Mouse (Mus musculus) retina, embryonic 14.5 days (tissue): ENCODE data around the gene Krtap5-4.
"Not testable (repeated sequence)": the region's sequence is repeated elsewhere in the genome, so short reads cannot be mapped to it uniquely, and the experiment has no call there.

Experiments
- DNase-seq: peaks from one replicate; pipeline ENCODE4 v3.0.0-alpha.2; 2015; ENCODE audit warnings: low spot score

Gene Krtap5-4

DNA sequence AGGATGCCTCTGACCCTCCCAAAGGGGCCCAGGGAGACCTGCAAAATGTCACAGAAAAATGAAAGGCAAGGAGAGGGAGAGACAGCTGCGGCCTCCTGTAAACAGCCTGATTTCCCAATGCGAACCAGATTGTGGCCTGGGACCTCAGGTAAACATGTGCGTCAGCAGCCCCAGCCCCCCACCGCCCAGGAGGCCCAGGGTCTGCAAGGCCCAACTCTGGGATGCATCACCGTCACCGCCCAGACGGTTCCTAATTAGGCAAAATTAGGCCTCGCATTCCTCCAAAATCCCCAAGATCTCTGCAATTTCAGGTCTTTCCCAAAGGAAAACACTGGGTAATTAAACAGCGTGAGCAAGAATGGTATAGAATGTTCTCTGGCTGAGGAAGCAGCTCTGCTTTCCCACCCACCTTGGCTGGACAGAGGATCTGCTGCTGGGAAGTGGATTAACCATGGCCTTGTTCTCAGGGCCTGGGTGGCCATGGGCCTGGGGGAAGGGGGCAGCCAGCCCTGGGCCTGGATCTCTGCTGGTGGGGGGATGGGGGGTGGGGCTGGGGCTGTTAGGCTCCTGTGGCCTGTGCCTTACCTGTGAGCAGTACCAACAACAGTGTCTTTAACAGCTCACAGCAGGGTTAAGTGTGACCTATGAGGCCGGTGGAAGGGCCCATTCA, 18.4 kb downstream of the Krtap5-4 start:
- not testable (repeated sequence) for DNase-seq

DNA sequence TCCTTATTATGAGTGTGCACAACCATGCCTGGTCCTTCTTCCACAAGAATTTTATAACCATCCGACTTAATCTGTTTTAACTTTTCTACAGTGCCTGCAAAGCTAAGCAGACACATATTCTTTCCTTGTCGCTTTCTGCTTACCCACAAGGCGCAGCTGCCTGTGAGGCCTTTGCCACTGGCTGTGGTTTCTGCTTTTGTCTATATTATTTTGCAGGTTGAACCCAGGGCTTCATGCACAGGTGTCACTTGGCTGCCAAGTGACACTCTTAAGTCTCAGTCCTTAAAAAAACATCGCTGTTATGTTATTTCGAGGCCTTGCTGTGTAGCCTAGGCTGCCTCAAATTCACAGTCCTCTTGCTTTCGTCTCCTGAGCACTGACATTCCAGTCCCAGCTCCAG, 19.3 kb downstream of the Krtap5-4 start:
- no peak for DNase-seq

DNA sequence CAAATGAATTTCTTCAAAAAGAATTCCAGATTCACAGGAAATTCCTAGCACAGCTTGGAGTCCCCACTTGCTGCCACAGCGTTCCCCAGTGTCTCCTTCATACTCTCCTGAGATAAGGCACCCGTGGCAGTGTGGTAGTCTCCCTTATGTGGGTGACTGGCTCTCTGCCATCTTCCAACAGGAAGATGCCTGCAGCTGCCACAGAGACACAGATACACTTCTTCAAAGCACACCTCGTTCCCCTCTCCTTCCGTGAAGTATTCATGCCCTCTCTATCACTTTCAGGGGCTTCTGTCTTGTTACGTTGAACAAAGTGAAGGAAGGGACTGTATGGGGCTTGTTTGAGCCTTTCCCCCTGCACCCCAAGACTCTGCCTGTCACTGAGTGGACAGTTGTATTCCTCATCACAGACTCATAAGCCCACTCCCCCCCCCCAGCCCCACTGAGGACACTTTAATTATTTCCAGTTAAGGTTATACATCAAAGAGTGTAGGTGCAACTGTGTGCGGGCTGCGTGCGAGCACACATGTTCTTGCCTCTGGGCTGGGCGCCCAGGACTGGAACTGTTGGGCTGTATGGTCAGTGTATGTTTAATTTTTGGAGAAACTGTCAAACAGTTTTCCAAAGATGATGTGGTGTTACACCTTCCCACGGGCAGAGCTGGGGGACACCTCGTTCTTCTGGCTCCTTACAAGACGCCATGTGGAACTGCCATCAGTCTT, 20.2 kb downstream of the Krtap5-4 start:
- no peak for DNase-seq

GRCm38 (mm10) chr7:142326714-142327445, 23.5 kb downstream of the Krtap5-4 start:
- no peak for DNase-seq

DNA sequence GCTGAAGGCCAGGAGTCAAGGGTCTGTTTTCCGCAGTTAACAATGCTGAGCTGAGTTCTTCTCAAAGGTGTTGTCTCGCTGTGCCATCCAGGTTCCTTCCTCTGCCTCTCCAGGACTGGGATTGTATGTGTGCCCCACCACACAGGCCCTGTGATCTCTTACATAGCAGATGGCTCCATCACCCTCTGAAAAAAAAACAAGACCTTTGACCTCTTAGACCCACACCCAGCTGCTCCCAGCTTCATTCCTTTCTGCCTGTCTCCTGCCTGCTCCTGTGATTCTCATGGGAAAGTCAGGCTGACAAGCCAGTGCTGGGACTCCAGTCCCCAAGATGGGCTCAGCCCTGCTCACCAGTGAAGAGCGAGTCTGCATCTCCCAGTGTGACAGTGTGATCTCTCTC, 25.2 kb downstream of the Krtap5-4 start:
- DNase-seq: no peak

DNA sequence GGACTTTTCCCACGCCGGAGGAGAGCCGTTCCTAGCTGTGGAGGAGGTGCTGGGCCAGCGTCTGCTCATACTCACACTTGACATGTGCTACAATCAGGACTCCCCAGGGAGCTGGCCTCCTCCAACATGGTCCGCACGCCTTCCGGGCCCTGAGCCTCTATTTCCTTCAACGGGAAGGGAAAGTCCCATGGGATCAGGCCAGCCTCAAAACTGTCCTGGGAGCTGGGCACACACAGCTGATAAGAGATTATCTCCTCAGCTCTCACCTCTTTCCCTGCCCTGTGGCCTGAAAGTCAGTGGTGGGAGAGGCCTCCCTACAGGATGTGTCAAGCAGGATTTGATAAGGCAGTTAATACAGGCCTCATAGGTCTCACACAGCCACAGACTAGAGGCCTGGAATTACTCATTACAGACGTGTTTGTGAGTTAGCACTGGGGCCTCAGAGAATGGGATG, 26.9 kb downstream of the Krtap5-4 start:
- DNase-seq: no peak

GRCm38 (mm10) chr7:142331281-142331680, 27.9 kb downstream of the Krtap5-4 start:
- no peak for DNase-seq

- not testable (repeated sequence) for DNase-seq
Measured at GRCm38 (mm10) chr7:142332741-142333140, 29.4 kb downstream of the Krtap5-4 start.

GRCm38 (mm10) chr7:142334246-142334645, 30.9 kb downstream of the Krtap5-4 start:
- DNase-seq: peak; percentile 99

GRCm38 (mm10) chr7:142335151-142335550, 31.8 kb downstream of the Krtap5-4 start:
- DNase-seq: no peak

GRCm38 (mm10) chr7:142340269-142340970, 37.1 kb downstream of the Krtap5-4 start:
- DNase-seq: no peak

DNA sequence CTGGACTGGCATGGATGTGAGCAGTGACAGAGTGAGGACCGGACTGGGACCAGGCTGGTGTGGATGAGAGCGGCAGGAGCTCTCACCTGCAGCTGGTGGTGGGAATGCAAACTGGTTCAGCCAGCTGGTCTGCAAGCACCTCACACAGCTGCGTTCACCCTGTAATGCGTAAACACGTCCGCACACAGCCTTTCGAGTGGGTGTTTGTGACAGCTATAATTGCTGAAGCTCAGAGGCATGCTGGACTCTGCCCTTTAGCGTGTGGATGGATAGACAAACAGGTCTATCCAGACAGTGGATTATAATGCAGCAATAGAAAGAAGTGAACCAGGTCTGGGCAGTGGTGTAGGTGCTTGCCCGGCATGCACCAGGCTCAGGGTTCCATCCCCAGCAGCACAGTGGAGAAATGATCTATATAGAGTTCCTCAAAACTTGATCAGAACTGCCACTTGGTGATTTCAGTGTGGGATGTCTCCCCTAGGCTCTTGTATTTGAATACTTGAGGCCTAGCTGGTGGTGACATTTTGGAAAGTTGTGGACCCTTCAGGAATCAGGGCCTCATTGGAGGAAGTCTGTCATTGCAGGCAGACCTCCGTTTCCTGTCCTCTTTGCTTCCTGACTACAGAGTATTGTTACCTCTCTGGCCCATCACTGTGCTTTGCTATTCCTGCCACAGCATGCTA, 38.4 kb downstream of the Krtap5-4 start:
- DNase-seq: no peak

- DNase-seq: no peak
Measured at GRCm38 (mm10) chr7:142342247-142342640, 38.9 kb downstream of the Krtap5-4 start.

DNA sequence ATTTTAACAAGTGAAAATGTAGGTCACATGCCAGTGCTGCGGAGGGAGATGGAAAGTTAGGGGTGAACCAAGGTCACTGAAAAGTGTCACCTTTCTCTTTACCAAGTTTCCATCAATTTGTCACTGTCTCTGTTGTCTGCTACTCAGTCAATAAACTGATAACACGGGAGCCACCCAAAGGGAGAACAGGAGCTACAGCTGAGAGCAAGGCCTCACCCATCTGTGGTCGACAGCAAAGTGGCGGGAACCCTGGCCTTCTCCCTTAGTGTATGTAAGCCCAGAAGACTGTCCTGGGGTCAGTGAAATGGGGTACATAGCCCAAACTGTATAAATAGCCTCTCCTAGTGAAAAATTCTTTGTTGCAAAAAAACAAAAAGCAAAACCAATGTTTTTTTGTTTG, 44.2 kb downstream of the Krtap5-4 start:
- no peak for DNase-seq

DNA sequence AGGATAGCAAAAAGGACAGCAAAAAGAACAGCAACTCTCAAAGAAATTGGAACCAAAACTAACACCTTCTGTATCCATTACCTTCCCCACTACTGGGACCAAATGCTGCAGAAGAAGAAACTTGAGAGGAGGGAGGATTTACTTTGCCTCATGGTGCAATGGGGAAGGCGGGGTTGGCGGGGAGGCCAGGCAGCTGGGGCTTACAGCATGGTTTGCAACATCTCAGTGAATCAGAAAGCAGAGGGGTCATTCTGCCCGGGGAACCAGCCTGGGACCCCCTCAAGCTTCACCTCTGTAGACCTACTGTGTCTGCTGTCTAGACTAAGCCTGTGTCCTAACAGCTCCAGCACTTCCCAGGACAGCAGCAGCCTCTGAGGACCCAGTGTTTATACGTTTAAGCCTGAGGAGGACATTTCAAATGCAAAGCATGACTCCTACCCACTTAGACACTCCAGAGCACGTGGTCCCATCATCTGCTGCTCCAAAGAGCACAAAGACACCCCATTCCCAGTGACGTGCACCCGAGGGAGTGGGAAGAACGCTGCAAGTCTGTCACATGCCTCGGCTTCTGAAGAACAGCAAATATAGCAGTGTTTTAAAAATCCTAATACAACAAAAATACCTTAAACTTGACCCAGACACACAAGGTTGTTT, 46.1 kb downstream of the Krtap5-4 start:
- no peak for DNase-seq

- DNase-seq: no peak
Measured at GRCm38 (mm10) chr7:142351569-142351968, 48.2 kb downstream of the Krtap5-4 start.

GRCm38 (mm10) chr7:142353854-142354253, 50.5 kb downstream of the Krtap5-4 start:
- no peak for DNase-seq
